Mouse (Mus musculus) hindbrain, embryonic 16.5 days (tissue): ENCODE measurements around the gene Minpp1. TPM values are rescaled to one million over a fixed set of nuclear protein-coding genes. Genes with fewer than 3 reads are reported as not detected.

Source experiments
- ATAC-seq: fragments of 200-750 bp; cut with Nextera tagmentation; 2 replicates; pipeline ENCODE4 v1.8.0; 2017; ENCODE audit warnings: moderate TSS enrichment, moderate library complexity
- H3K27ac ChIP-seq: fragments of 300-500 bp; sonication (generic); 2 replicates; pipeline ENCODE4 v1.5.1; 2014; ENCODE audit warnings: low read depth, mild to moderate bottlenecking, control low read depth, low read length, moderate library complexity
- H3K27me3 ChIP-seq: fragments of 300-500 bp; sonication (generic); replicated peaks from 2 replicates; pipeline ENCODE4 v1.6.1; 2014; ENCODE audit warnings: low read length; ENCODE audit not compliant: control insufficient read depth, insufficient read depth
- H3K36me3 ChIP-seq: fragments of 300-500 bp; sonication (generic); 2 replicates; pipeline ENCODE4 v1.6.1; 2014; ENCODE audit warnings: mild to moderate bottlenecking, low read length, moderate library complexity, mixed read lengths; ENCODE audit not compliant: control insufficient read depth, insufficient read depth
- H3K4me1 ChIP-seq: fragments of 300-500 bp; sonication (generic); 2 replicates; pipeline ENCODE4 v1.6.1; 2014; ENCODE audit warnings: low read depth, low read length; ENCODE audit not compliant: control insufficient read depth, insufficient read depth
- H3K4me2 ChIP-seq: fragments of 300-500 bp; sonication (generic); 2 replicates; pipeline ENCODE4 v1.6.1; 2014; ENCODE audit warnings: mild to moderate bottlenecking, low read length, control low read depth, moderate library complexity
- H3K4me3 ChIP-seq: fragments of 300-500 bp; sonication (generic); 2 replicates; pipeline ENCODE4 v1.5.1; 2014; ENCODE audit warnings: mild to moderate bottlenecking, low read length, control low read depth, moderate library complexity
- H3K9ac ChIP-seq: fragments of 300-500 bp; sonication (generic); 2 replicates; pipeline ENCODE4 v1.6.1; 2014; ENCODE audit warnings: low read depth, mild to moderate bottlenecking, control low read depth, low read length, moderate library complexity
- H3K9me3 ChIP-seq: fragments of 300-500 bp; sonication (generic); 2 replicates; pipeline ENCODE4 v1.6.1; 2014; ENCODE audit warnings: mild to moderate bottlenecking, low read length, moderate library complexity; ENCODE audit not compliant: control insufficient read depth
- WGBS: fragments of 180-500 bp; shearing (Covaris S2); extraction: QIAGEN DNeasy Blood & Tissue Kit; methylation state at CpG from one replicate; pipeline ENCODE4 v1.1.7; 2014; 5-methylcytosine and 5-hydroxymethylcytosine counted together
- polyA plus RNA-seq: library from polyadenylated mRNA; unstranded; fragments of >200 nt; fragmentation: Nextera tagmentation; extraction: Ambion mirVana; gene quantifications from 2 replicates; pipeline ENCODE4 v1.2.1, GENCODE M21; 2015

The Minpp1 gene
- polyA plus RNA-seq, 1 experiment from 2014 or later, result 53.9 TPM

DNA sequence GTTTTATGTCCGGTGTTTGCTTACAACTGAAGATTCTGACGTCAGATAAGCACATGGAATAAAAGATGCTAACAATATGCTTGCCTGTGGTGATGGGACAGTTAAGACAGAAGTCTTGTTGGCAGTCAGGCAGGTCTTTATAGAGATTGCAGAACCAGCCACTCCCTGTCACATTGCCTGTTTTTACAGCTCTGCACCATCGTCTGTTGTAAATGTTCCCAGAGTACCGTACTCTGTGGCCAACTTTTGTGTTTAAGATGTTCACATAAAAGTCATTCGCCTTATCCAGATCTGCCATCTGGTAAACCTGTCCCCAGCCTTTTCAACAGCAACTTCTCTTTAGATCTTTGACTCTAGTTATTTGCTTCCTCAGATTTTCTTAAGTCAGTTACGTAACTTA is 11.8 kb downstream of the Minpp1 start:
- Histone ChIP-seq H3K9ac (no peak overlapping the region), H3K4me1 (no peaks in the 10 kb centered on the region), H3K9me3 (no peaks in the 10 kb centered on the region), H3K27me3 (no peaks in the 10 kb centered on the region), H3K4me3 (no peak overlapping the region), H3K27ac (no peak overlapping the region), H3K36me3 (peaks cover 3% of the 10 kb centered on the region), H3K4me2 (no peak overlapping the region)
- no peak for ATAC-seq
- WGBS, result 92% methylated on average over 6 of the region's 6 CpGs

- Histone ChIP-seq H3K9ac (no peak overlapping the region), H3K27me3 (no peaks in the 10 kb centered on the region), H3K36me3 (peaks cover 3% of the 10 kb centered on the region), H3K4me2 (no peak overlapping the region), H3K4me3 (no peak overlapping the region), H3K9me3 (no peaks in the 10 kb centered on the region), H3K27ac (no peak overlapping the region), H3K4me1 (no peaks in the 10 kb centered on the region)
- 97% methylated on average over 5 of the region's 5 CpGs for WGBS
- no peak for ATAC-seq
Measured at GRCm38 (mm10) chr19:32498002-32498401, 12.4 kb downstream of the Minpp1 start.

DNA sequence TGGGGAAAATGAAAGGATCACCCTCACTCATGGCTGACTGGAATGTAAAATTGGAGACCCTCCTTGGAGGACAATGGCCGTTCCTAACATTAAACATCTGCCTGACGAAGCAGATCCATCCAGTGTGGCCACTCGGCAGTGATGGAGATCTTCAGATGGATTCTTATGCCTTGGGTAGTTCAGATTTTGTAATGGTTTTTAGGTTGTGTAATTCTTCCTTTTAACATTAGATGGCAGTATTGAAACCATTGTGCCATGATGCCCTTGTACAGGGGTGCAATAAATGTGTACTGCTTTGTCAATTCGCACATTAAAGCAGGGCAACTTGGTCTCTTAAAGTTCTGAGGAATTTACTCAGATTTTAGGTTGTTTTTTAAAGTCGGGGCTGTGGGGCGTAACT is 15.8 kb downstream of the Minpp1 start:
- Histone ChIP-seq H3K27me3 (no peaks in the 10 kb centered on the region), H3K36me3 (peaks cover 3% of the 10 kb centered on the region), H3K4me2 (no peak overlapping the region), H3K4me1 (no peaks in the 10 kb centered on the region), H3K9ac (no peak overlapping the region), H3K9me3 (no peaks in the 10 kb centered on the region), H3K4me3 (no peak overlapping the region), H3K27ac (no peak overlapping the region)
- WGBS, result 89% methylated on average over 6 of the region's 6 CpGs
- peak; percentile 69 for ATAC-seq

GRCm38 (mm10) chr19:32506081-32506480 is 20.5 kb downstream of the Minpp1 start:
- Histone ChIP-seq H3K4me2 (no peak overlapping the region), H3K27me3 (no peaks in the 10 kb centered on the region), H3K9me3 (no peaks in the 10 kb centered on the region), H3K27ac (no peak overlapping the region), H3K36me3 (peaks cover 5% of the 10 kb centered on the region), H3K9ac (no peak overlapping the region), H3K4me1 (no peaks in the 10 kb centered on the region), H3K4me3 (no peak overlapping the region)
- WGBS, result 91% methylated on average over 8 of the region's 8 CpGs
- ATAC-seq, result no peak

- Histone ChIP-seq H3K36me3 (peaks cover 8% of the 10 kb centered on the region), H3K4me3 (no peak overlapping the region), H3K27me3 (no peaks in the 10 kb centered on the region), H3K9ac (no peak overlapping the region), H3K9me3 (no peaks in the 10 kb centered on the region), H3K27ac (no peak overlapping the region), H3K4me2 (no peak overlapping the region), H3K4me1 (no peaks in the 10 kb centered on the region)
- no peak for ATAC-seq
- 95% methylated on average over 5 of the region's 5 CpGs for WGBS
Measured at GRCm38 (mm10) chr19:32506514-32506913, 20.9 kb downstream of the Minpp1 start.

DNA sequence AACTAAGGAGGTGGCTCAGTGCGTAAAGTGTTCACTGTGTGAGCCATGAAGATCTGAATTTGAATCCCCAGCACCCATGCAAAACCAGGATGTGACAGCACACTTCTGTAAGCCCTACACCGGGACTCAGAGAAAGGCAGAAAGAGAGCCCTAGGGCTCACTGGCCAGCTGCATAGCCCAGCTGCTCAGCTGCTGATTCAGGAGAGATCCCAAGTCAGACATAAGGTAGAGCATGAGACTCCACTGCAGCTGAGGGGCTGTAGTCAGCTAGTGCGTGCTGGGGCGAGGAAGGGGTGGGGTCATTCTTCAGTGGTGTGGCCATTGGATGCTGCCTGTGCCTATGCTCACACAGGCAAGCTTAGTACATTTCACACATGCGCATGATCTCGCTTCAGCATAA is 21.5 kb downstream of the Minpp1 start:
- peak; percentile 34; the same call in 1 of the 2 replicates for ATAC-seq
- Histone ChIP-seq H3K4me2 (no peak overlapping the region), H3K4me3 (no peak overlapping the region), H3K36me3 (peaks cover 11% of the 10 kb centered on the region), H3K9me3 (no peaks in the 10 kb centered on the region), H3K27me3 (no peaks in the 10 kb centered on the region), H3K9ac (no peak overlapping the region), H3K4me1 (no peaks in the 10 kb centered on the region), H3K27ac (no peak overlapping the region)
- 93% methylated on average over 6 of the region's 6 CpGs for WGBS

GRCm38 (mm10) chr19:32507526-32507925 is 22.0 kb downstream of the Minpp1 start:
- no peak for ATAC-seq
- no peaks in the 10 kb centered on the region for H3K27me3 ChIP-seq
- peaks cover 12% of the 10 kb centered on the region for H3K36me3 ChIP-seq
- H3K9me3 ChIP-seq, result no peaks in the 10 kb centered on the region
- H3K4me1 ChIP-seq, result no peaks in the 10 kb centered on the region
- 95% methylated on average over 9 of the region's 9 CpGs for WGBS
- H3K4me3 ChIP-seq, result no peak overlapping the region
- H3K4me2 ChIP-seq, result no peak overlapping the region
- no peak overlapping the region for H3K27ac ChIP-seq
- no peak overlapping the region for H3K9ac ChIP-seq

DNA sequence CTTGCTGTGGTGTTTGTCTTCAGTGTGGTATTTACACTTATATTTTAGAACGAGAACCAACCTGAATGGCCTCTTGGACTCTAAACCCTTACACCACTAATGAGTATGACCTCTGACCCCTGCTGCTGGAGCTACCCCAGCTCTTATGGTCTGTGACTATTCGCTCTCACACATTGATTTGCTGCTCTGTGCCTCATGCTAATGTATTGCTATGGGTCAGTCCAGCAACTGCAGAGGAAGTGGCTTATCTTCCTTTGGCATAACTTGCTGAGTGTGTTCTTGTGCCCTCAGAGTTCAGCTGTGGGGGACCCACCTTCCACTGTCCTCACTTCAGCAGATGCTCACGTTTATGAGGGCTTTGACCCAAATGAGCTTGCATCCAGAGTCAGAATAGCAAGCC is 24.7 kb downstream of the Minpp1 start:
- Histone ChIP-seq H3K4me3 (no peak overlapping the region), H3K9me3 (no peaks in the 10 kb centered on the region), H3K4me1 (no peaks in the 10 kb centered on the region), H3K27ac (no peak overlapping the region), H3K4me2 (no peak overlapping the region), H3K9ac (no peak overlapping the region), H3K27me3 (no peaks in the 10 kb centered on the region), H3K36me3 (peaks cover 30% of the 10 kb centered on the region)
- 85% methylated on average over 3 of the region's 3 CpGs for WGBS
- no peak for ATAC-seq

DNA sequence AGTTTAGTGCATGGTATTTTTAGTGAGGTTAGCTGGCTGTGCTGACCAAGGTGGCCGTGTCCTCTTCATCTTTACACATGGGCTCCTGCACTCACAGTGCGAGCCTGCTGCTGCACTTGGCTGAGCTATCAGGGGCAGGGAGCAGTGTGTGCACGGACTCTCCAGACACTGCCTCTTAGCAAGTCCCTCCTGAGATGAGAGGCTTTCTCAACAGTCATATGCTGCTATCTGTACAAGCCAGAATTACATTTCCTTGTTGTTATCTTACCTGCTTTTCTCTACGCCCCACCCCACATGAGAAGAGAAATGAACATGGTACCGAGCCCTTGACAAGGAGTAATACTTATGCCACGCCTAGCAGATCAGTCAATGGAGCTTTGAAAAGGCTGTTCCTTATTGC is 25.4 kb downstream of the Minpp1 start:
- no peaks in the 10 kb centered on the region for H3K27me3 ChIP-seq
- H3K9ac ChIP-seq, result no peak overlapping the region
- WGBS, result 94% methylated on average over 6 of the region's 6 CpGs
- no peak for ATAC-seq
- H3K27ac ChIP-seq, result no peak overlapping the region
- no peak overlapping the region for H3K4me2 ChIP-seq
- no peaks in the 10 kb centered on the region for H3K9me3 ChIP-seq
- peaks cover 35% of the 10 kb centered on the region for H3K36me3 ChIP-seq
- H3K4me1 ChIP-seq, result no peaks in the 10 kb centered on the region
- H3K4me3 ChIP-seq, result no peak overlapping the region

- WGBS, result 39% methylated on average over 1 of the region's 1 CpGs
Measured at GRCm38 (mm10) chr19:32512518-32512917, 26.9 kb downstream of the Minpp1 start.

More at GRCm38 (mm10) chr19:32512518-32512917, 26.9 kb downstream of the Minpp1 start:
- H3K27ac ChIP-seq, result no peak overlapping the region
- H3K9me3 ChIP-seq, result no peaks in the 10 kb centered on the region
- ATAC-seq, result no peak
- no peak overlapping the region for H3K9ac ChIP-seq
- H3K36me3 ChIP-seq, result peaks cover 42% of the 10 kb centered on the region
- no peaks in the 10 kb centered on the region for H3K4me1 ChIP-seq
- H3K4me3 ChIP-seq, result no peak overlapping the region
- H3K4me2 ChIP-seq, result no peak overlapping the region
- no peaks in the 10 kb centered on the region for H3K27me3 ChIP-seq
